8 mouse cellular contexts compared by ENCODE assay signal in the genomic region with DNA sequence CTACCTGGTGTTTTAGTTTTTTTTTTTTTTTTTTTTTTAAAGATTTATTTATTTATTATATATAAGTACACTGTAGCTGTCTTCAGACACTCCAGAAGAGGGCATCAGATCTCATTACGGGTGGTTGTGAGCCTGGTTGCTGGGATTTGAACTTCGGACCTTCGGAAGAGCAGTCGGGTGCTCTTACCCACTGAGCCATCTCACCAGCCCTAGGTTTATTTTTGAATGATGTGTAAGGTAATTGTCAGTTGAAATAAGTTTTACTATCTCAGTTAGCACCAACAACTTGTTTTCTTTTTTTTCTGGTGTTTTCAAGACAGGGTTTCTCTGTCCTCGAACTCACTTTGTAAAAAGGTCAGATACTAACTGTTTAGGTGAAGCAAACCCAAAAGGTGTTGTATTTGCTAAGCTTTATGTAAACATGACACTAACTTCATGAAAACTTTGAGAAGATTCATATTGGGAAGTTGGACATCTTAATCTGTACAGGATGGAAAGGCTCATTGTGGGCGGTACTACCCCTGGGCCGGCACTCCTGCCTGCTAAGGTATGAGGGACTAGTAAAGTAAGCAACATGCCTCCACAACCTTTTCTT. TPM values are rescaled to one million over a fixed set of nuclear protein-coding genes. Genes with fewer than 3 reads are reported as not detected.
DNase-seq lines count a peak whose midpoint lies in the region; ATAC-seq lines count a peak whose summit lies in the region.

No protein-coding gene starts in this region.

- H3K27me3 ChIP-seq in midbrain, embryonic 14.5 days (ENCODE audit: control insufficient read depth, insufficient read depth, low read length) = no peaks in the 10 kb centered on the region

- H3K4me3 ChIP-seq in midbrain, embryonic 14.5 days (replicated peaks; ENCODE audit: low read depth, low read length) = no peak overlapping the region

- no peak overlapping the region for H3K4me2 ChIP-seq in midbrain, embryonic 14.5 days (ENCODE audit: low read length)

- WGBS in midbrain, embryonic 14.5 days = 14% methylated on average over 7 of the region's 7 CpGs

- H3K4me1 ChIP-seq in midbrain, embryonic 14.5 days (ENCODE audit: control insufficient read depth, insufficient read depth, low read length) = peaks cover 6% of the 10 kb centered on the region; the same call in 1 of the 2 replicates

- peaks cover 7% of the 10 kb centered on the region; the same call in 1 of the 2 replicates for H3K36me3 ChIP-seq in midbrain, embryonic 14.5 days (ENCODE audit: control insufficient read depth, insufficient read depth, low read length)

- DNase-seq in left cerebral cortex, adult 11 months (ENCODE audit: low spot score) = peak; percentile 25
- DNase-seq in left cerebral cortex, adult 18-20 months (ENCODE audit: low spot score in 2 of 2) = no peak
- peak; percentile 64 for DNase-seq in T-cell, adult 2 months (ENCODE audit: low spot score)
- DNase-seq in heart, adult 8-10 months (ENCODE audit: low spot score) = peak; percentile 38
- peak; percentile 27 for DNase-seq in kidney, postnatal 14 days
- DNase-seq in midbrain, embryonic 14.5 days = no peak
- DNase-seq in thymus, postnatal 4 days = peak; percentile 50
- DNase-seq in spleen, postnatal 14 days (ENCODE audit: low spot score in 2 of 2) = no peak

- no peaks in the 10 kb centered on the region for H3K9me3 ChIP-seq in midbrain, embryonic 14.5 days (ENCODE audit: control insufficient read depth, low read length)

- ATAC-seq in midbrain, embryonic 14.5 days (ENCODE audit: low FRiP score, low TSS enrichment) = peak; percentile 22

- H3K9ac ChIP-seq in midbrain, embryonic 14.5 days (replicated peaks; ENCODE audit: low read length) = no peak overlapping the region

- H3K27ac ChIP-seq in midbrain, embryonic 14.5 days (replicated peaks; ENCODE audit: low read depth, low read length) = 0 out of 2 replicates have a peak overlapping the region, but pooled peaks have one; percentile 26

RNA-seq across cellular contexts. Expression of gene Eapp, which starts 1.4 kb away (rescaled TPM):
- 10 to 100 TPM; 43.2 to 44.7 TPM for total RNA-seq in left cerebral cortex, adult 18-20 months (2021)
- 10 to 100 TPM; 21.0 to 23.1 (median 21.7) TPM for total RNA-seq in heart, adult 8-10 months (2022)
- 85.0 and 103 TPM in 2 replicates for polyA plus RNA-seq in midbrain, embryonic 14.5 days (2014; fragmentation: Nextera tagmentation; extraction: Ambion mirVana)

RNA-seq across cellular contexts. Expression of gene Sptssa, which starts 40.7 kb away (rescaled TPM):
- total RNA-seq in left cerebral cortex, adult 18-20 months (2021) = 10 to 100 TPM; 24.8 to 25.7 TPM
- total RNA-seq in heart, adult 8-10 months (2022) = 10 to 100 TPM; 30.2 to 30.7 (median 30.4) TPM
- polyA plus RNA-seq in midbrain, embryonic 14.5 days (2014; fragmentation: Nextera tagmentation; extraction: Ambion mirVana) = 185 and 200 TPM in 2 replicates

Comparison
In these comparisons a context has a peak if more than half of its experiments do, and no peak if none do; other contexts are left out.
1. DNase-seq: peak in left cerebral cortex, adult 11 months (single experiment), T-cell, adult 2 months (single experiment), heart, adult 8-10 months (single experiment), kidney, postnatal 14 days (single experiment) and thymus, postnatal 4 days (single experiment); none in left cerebral cortex, adult 18-20 months (0 of 2), midbrain, embryonic 14.5 days (single experiment) and spleen, postnatal 14 days (0 of 2).